Mouse (Mus musculus): Measurements from ENCODE around the gene Trnau1ap. TPM values are rescaled to one million over a fixed set of nuclear protein-coding genes. Genes with fewer than 3 reads are reported as not detected.
A peak's percentile ranks its signal among the peaks of the same experiment; 100 is the strongest.

Trnau1ap gene
- 79.2 and 80.6 TPM in 2 replicates for polyA plus RNA-seq (2016; fragmentation: Nextera tagmentation; extraction: Ambion mirVana)

DNA sequence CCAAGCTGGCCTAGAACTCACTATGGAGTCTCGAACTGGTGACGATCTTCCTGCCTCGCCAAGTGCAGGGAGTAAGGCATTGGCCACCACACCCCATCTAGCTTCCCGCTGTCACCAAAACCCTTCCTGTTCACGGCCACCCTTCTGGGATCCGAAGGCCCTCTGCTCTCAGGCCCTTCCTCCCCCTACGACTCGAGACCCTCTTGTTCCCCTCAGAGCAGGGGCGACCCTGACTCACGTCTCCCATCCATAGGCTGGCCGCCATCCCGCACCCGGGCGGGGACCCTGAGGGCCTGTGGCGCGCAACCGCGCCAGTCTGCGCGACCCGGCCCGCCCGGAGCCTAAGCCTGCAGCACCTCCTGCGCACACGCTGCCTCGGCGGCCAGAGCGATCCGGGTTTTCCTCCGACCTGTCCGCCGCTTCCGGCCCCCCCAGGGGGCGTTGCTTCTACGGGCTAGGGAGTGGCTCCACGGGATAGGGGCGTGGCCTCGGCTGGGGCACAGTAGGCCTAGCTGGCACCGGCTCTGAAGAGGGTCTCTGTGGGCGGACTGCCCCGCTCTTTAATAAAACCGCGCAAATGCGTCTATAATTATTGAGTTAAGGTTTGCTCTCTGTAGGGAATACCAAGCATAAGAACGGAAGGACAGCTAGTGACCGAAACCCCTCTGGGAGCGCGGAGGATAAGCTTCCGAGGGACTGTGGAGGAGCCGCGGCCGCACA is at the start of gene Trnau1ap:
Trnau1ap (minus strand) TSS at position 424 of the 720 bp plus-strand sequence.
- Histone ChIP-seq H3K27ac (replicated peaks) (peak within 1 kb of the TSS; percentile 85), H3K9ac (replicated peaks) (peak within 1 kb of the TSS; percentile 90), H3K4me1 (peaks cover 9% of the 10 kb centered on the region), H3K36me3 (peaks cover 43% of the 10 kb centered on the region), H3K27me3 (no peaks in the 10 kb centered on the region), H3K9me3 (no peaks in the 10 kb centered on the region), H3K4me3 (peak within 1 kb of the TSS; percentile 82), H3K4me2 (replicated peaks) (peak within 1 kb of the TSS; percentile 80)
- ATAC-seq (ENCODE audit: low FRiP score, low read depth), result peak; percentile 98
- WGBS, result under 1% methylated on average over 52 of the region's 52 CpGs

DNA sequence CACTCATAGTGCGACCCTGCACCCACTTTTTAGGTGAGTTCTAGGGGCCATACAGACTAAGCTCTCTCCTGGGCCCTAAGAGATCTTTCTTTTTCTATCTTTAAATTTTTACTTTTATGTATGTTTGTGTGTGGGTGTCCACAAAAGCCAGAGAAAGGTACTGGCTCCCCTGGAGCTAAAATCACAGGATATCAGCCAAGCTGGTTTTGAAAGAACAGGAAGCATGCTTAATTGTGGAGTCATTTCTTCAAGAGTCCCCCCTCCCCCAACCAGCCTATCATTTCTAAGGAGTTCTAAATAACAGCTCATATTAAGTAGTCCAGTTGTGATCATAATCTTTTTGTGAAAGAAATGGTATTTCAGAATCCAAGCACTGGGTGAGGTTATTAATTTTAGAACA is 44.5 kb upstream of the Trnau1ap start:
- no peaks in the 10 kb centered on the region for H3K4me1 ChIP-seq
- H3K27me3 ChIP-seq, result no peaks in the 10 kb centered on the region
- 88% methylated on average over 1 of the region's 1 CpGs for WGBS
- no peak overlapping the region for H3K4me3 ChIP-seq
- no peak overlapping the region for H3K9ac ChIP-seq (replicated peaks)
- no peak overlapping the region for H3K27ac ChIP-seq (replicated peaks)
- H3K4me2 ChIP-seq (replicated peaks), result no peak overlapping the region
- no peak for ATAC-seq (ENCODE audit: low FRiP score, low read depth)
- peaks cover 72% of the 10 kb centered on the region for H3K36me3 ChIP-seq
- no peaks in the 10 kb centered on the region for H3K9me3 ChIP-seq

GRCm38 (mm10) chr4:132369953-132370750 is 40.8 kb upstream of the Trnau1ap start:
- no peaks in the 10 kb centered on the region for H3K9me3 ChIP-seq
- H3K4me3 ChIP-seq, result no peak overlapping the region
- H3K9ac ChIP-seq (replicated peaks), result no peak overlapping the region
- H3K4me2 ChIP-seq (replicated peaks), result no peak overlapping the region
- H3K27ac ChIP-seq (replicated peaks), result no peak overlapping the region
- H3K4me1 ChIP-seq, result no peaks in the 10 kb centered on the region
- no peaks in the 10 kb centered on the region for H3K27me3 ChIP-seq
- 78% methylated on average over 8 of the region's 8 CpGs for WGBS
- ATAC-seq (ENCODE audit: low FRiP score, low read depth), result no peak
- peaks cover 79% of the 10 kb centered on the region for H3K36me3 ChIP-seq

DNA sequence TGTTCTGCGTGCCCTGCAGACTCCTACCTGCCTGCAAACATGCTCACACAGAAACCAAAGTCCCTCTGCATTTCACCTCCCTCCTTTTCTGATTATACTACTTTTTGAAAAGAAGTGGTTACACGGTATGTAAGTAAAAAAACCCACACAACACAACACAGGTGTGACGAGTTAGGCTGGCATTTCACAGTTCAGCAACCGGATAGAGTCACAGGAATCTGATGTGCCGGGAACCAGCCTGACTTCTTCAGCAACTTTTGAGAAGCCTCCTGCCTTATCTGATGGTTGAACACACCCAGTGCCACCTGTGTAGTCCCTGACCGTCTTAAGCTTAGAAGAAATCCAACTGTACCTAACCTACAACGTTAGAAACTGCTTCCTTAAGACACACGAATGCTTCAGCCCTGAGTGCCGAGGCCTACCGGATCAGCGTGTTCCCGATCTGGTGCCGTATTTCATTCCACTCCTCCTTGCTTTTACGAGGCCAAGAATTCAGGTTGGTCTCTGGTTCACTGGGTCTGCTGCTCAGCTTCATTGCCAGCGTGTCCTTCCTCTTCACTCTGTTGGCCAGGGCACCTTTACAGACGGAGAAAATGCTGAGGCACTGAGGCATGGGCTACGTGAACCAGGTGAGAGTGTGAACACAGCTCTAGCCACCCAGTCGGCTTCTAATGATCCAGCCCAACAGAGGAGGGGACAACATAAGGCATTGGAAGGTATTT is 38.3 kb upstream of the Trnau1ap start:
- Histone ChIP-seq H3K4me3 (no peak overlapping the region), H3K4me2 (replicated peaks) (no peak overlapping the region), H3K27ac (replicated peaks) (no peak overlapping the region), H3K9ac (replicated peaks) (no peak overlapping the region), H3K4me1 (no peaks in the 10 kb centered on the region), H3K36me3 (peaks cover 88% of the 10 kb centered on the region), H3K27me3 (no peaks in the 10 kb centered on the region), H3K9me3 (no peaks in the 10 kb centered on the region)
- 97% methylated on average over 18 of the region's 18 CpGs for WGBS
- no peak for ATAC-seq (ENCODE audit: low FRiP score, low read depth)

DNA sequence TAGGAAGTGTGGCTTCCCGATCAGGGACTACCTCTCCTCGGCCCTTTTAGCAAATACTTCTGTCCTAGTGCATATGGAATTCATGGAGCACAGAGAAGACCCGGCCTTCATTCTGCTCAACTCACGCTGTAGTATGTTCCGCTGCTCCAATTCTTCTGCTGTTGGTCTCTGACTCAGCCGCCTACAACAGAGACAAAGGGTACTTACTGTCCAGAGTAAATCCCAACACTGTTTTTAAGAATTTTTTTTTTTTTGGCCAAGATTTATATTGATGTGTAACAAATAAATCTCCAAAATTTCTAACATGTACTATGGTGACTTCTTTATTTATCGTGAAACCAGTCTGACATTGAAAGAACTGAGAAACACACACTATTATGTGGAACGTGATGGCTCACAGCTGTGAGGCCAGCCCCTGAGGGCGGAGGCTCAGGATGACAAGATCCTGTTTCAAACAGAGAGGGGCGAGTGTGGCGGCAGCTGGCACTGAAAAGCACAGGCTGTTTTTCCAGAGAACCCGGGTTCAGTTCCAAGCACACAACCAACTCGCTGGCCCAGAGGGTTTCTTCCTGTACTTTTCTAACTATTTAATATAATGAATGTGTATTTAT is 36.2 kb upstream of the Trnau1ap start:
- no peak overlapping the region for H3K4me3 ChIP-seq
- no peaks in the 10 kb centered on the region for H3K4me1 ChIP-seq
- H3K36me3 ChIP-seq, result peaks cover 89% of the 10 kb centered on the region
- no peaks in the 10 kb centered on the region for H3K27me3 ChIP-seq
- WGBS, result 86% methylated on average over 13 of the region's 13 CpGs
- no peak for ATAC-seq (ENCODE audit: low FRiP score, low read depth)
- no peak overlapping the region for H3K9ac ChIP-seq (replicated peaks)
- H3K4me2 ChIP-seq (replicated peaks), result no peak overlapping the region
- H3K27ac ChIP-seq (replicated peaks), result no peak overlapping the region
- H3K9me3 ChIP-seq, result no peaks in the 10 kb centered on the region

DNA sequence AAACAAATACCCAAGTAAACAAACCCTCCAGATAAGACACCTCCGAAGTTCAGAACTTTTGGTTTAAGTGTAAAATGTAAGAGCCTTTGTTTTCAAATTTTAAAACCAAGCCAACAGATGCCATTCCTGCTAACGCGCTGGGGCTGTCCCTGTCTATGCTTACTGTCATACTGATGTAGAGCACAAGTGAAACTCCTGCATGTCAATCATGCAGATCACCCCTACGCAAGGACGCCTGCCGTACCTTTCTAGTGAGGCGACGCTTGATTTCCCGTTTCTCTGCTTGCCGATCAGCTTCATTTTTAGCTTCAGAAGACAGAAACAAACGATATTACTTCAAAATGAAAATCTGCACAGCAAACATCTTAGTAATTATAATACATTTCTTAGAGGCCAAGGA is 34.1 kb upstream of the Trnau1ap start:
- ATAC-seq (ENCODE audit: low FRiP score, low read depth), result no peak
- Histone ChIP-seq H3K4me2 (replicated peaks) (no peak overlapping the region), H3K4me1 (no peaks in the 10 kb centered on the region), H3K9ac (replicated peaks) (no peak overlapping the region), H3K27me3 (no peaks in the 10 kb centered on the region), H3K27ac (replicated peaks) (no peak overlapping the region), H3K9me3 (no peaks in the 10 kb centered on the region), H3K36me3 (peaks cover 88% of the 10 kb centered on the region), H3K4me3 (no peak overlapping the region)
- WGBS, result 97% methylated on average over 11 of the region's 11 CpGs

DNA sequence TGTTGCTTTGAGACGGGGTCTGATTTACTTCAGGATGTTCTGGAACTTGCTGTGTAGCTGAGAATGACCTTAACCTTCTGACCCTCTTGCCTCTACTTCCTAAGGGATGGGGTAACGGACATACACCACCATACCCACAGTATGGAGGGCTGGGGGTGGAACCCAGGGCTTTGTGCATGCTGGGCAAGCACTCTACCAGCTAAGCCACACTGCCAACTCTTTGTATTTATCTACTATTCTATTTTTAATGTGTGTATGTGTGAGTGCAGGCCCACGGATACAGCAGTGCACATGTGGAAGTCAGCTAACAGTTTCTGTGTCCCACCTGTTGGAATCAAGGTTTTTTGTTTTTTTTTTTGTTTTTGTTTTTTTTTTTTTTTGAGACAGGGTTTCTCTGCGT is 30.2 kb upstream of the Trnau1ap start:
- WGBS, result 89% methylated on average over 4 of the region's 4 CpGs
- Histone ChIP-seq H3K27me3 (no peaks in the 10 kb centered on the region), H3K4me2 (replicated peaks) (no peak overlapping the region), H3K9ac (replicated peaks) (no peak overlapping the region), H3K9me3 (no peaks in the 10 kb centered on the region), H3K27ac (replicated peaks) (no peak overlapping the region), H3K4me1 (no peaks in the 10 kb centered on the region), H3K36me3 (peaks cover 64% of the 10 kb centered on the region), H3K4me3 (no peak overlapping the region)
- ATAC-seq (ENCODE audit: low FRiP score, low read depth), result no peak

DNA sequence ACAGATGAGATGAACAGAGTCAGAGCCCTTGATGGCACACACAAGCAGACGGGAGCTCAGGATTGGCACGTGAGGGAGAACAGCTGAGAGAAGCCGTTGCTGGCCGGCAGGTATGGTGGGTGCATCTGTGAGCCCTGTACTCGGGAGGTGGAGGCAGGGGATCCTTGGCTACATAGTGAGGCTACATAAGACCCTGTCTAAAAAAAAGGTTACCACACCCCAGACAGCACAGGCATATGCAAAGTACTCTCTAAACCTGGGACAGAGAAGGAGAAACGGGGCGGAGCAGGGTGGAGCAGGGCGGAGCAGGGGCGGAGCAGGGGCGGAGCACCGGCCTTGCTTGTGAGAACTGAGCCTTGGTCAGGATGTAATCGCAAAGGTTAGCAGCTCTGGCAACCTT is 26.8 kb upstream of the Trnau1ap start:
- Histone ChIP-seq H3K9ac (replicated peaks) (no peak overlapping the region), H3K27me3 (no peaks in the 10 kb centered on the region), H3K36me3 (peaks cover 42% of the 10 kb centered on the region), H3K4me1 (peaks cover 15% of the 10 kb centered on the region), H3K4me3 (no peak overlapping the region), H3K27ac (replicated peaks) (no peak overlapping the region), H3K4me2 (replicated peaks) (no peak overlapping the region), H3K9me3 (no peaks in the 10 kb centered on the region)
- 46% methylated on average over 12 of the region's 12 CpGs for WGBS
- ATAC-seq (ENCODE audit: low FRiP score, low read depth), result no peak

- no peak overlapping the region for H3K4me3 ChIP-seq
- no peaks in the 10 kb centered on the region for H3K27me3 ChIP-seq
- H3K36me3 ChIP-seq, result peaks cover 39% of the 10 kb centered on the region
- no peak overlapping the region for H3K9ac ChIP-seq (replicated peaks)
- WGBS, result 84% methylated on average over 3 of the region's 3 CpGs
- H3K27ac ChIP-seq (replicated peaks), result no peak overlapping the region
- ATAC-seq (ENCODE audit: low FRiP score, low read depth), result no peak
- peaks cover 15% of the 10 kb centered on the region for H3K4me1 ChIP-seq
- no peaks in the 10 kb centered on the region for H3K9me3 ChIP-seq
- H3K4me2 ChIP-seq (replicated peaks), result no peak overlapping the region
Observed at GRCm38 (mm10) chr4:132355403-132355802, 26.1 kb upstream of the Trnau1ap start.

DNA sequence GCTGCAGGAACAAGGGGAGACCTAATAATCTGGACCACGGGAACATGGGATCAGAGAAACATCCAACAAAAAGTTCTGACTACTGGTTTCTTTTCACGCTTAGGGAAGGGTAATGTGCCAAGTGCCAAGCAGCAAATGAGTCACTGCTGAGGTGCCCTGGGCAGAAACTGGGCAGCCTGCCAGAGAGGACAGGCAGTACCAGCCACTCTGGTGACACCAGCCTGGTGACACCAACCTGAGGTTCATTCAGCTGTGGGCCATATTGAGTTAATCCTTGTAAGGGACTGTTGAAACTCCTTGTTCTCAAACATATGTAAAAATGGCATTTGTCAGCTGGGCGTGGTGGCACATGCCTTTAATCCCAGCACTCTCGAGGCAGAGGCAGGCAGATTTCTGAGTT is 25.2 kb upstream of the Trnau1ap start:
- no peaks in the 10 kb centered on the region for H3K27me3 ChIP-seq
- WGBS, result 93% methylated on average over 4 of the region's 4 CpGs
- no peak overlapping the region for H3K4me3 ChIP-seq
- ATAC-seq (ENCODE audit: low FRiP score, low read depth), result no peak
- peaks cover 15% of the 10 kb centered on the region for H3K4me1 ChIP-seq
- H3K27ac ChIP-seq (replicated peaks), result no peak overlapping the region
- no peaks in the 10 kb centered on the region for H3K9me3 ChIP-seq
- peaks cover 32% of the 10 kb centered on the region for H3K36me3 ChIP-seq
- H3K9ac ChIP-seq (replicated peaks), result no peak overlapping the region
- no peak overlapping the region for H3K4me2 ChIP-seq (replicated peaks)

GRCm38 (mm10) chr4:132353481-132353885 is 24.1 kb upstream of the Trnau1ap start, which contains the start of gene Rcc1:
Rcc1 (minus strand) TSS chr4:132353605.
- Histone ChIP-seq H3K36me3 (peaks cover 22% of the 10 kb centered on the region), H3K9me3 (no peaks in the 10 kb centered on the region), H3K27me3 (no peaks in the 10 kb centered on the region), H3K4me1 (peaks cover 15% of the 10 kb centered on the region), H3K4me3 (peak within 1 kb of the TSS; percentile 82), H3K27ac (replicated peaks) (peak within 1 kb of the TSS; percentile 90), H3K9ac (replicated peaks) (peak within 1 kb of the TSS; percentile 85), H3K4me2 (replicated peaks) (peak within 1 kb of the TSS; percentile 87)
- WGBS, result under 1% methylated on average over 31 of the region's 31 CpGs
- peak; percentile 91 for ATAC-seq (ENCODE audit: low FRiP score, low read depth)

All from midbrain, embryonic 12.5 days (tissue).